Comparison of ENCODE assay signal across 8 mouse cellular contexts in the genomic region with DNA sequence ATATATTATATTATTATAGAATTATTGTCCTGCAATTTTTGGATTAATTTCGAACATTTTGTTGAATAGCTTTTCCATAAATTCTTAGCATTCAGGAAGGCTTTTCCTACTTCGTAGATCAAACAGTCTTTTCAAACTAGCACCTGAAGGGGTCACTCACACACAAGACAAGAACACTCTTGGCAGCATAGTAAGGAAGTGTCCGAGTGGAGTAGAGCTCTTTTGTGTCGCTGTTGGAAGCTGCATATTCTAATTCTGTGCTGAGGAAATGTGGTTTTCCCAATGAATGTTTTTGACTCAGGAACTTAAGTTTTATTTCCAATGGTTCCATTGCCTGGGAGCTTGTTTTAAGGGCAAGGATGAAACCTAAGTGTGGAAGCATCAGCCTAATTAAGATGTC.
DNase-seq lines count a peak whose midpoint lies in the region; ATAC-seq and TF ChIP-seq lines count a peak whose summit lies in the region.

No protein-coding gene starts in this region.

- DNase-seq in adrenal gland, postnatal 10 days: peak; percentile 52
- DNase-seq in adrenal gland, postnatal 4 days (ENCODE audit: low spot score in 2 of 2): no peak
- DNase-seq in lung, embryonic 14.5 days: peak; percentile 75
- DNase-seq in lung, adult 2 months: no peak
- DNase-seq in retina, embryonic 14.5 days (ENCODE audit: low spot score): peak; percentile 67
- no peak for DNase-seq in layer of hippocampus, adult 9-11 months
- no peak for DNase-seq in gastrocnemius, postnatal 25 days

- no peak overlapping the region for H3K9ac ChIP-seq in lung, embryonic 14.5 days
- no peak overlapping the region for H3K9ac ChIP-seq in intestine, embryonic 15.5 days

- no peak overlapping the region for H3K4me2 ChIP-seq in lung, embryonic 14.5 days
- no peak overlapping the region for H3K4me2 ChIP-seq in intestine, embryonic 15.5 days (replicated peaks)

- no peak overlapping the region for H3K4me3 ChIP-seq in lung, embryonic 14.5 days (ENCODE audit: low read depth, low read length)
- no peak overlapping the region for H3K4me3 ChIP-seq in lung, adult 2 months (replicated peaks; ENCODE audit: extremely low read depth, low read depth, low read length)
- H3K4me3 ChIP-seq in intestine, embryonic 15.5 days (replicated peaks): no peak overlapping the region

- TF ChIP-seq CTCF in lung, embryonic 14.5 days (IDR thresholded peaks at IDR 0.05; ENCODE audit: low read depth): peak; percentile 54
- no peak for TF ChIP-seq CTCF in lung, adult 2 months (IDR thresholded peaks at IDR 0.05; ENCODE audit: insufficient read depth, low read length)

- no peaks in the 10 kb centered on the region for H3K4me1 ChIP-seq in lung, embryonic 14.5 days (ENCODE audit: insufficient read depth)
- no peaks in the 10 kb centered on the region for H3K4me1 ChIP-seq in lung, adult 2 months (ENCODE audit: control insufficient read depth, insufficient read depth, low read length)
- 0 out of 2 replicates have a peak, but pooled peaks cover 3% of the 10 kb centered on the region for H3K4me1 ChIP-seq in intestine, embryonic 15.5 days (replicated peaks)

- H3K27me3 ChIP-seq in lung, embryonic 14.5 days (ENCODE audit: insufficient read depth, low read length): no peaks in the 10 kb centered on the region
- no peaks in the 10 kb centered on the region for H3K27me3 ChIP-seq in intestine, embryonic 15.5 days (replicated peaks)

- no peaks in the 10 kb centered on the region for H3K9me3 ChIP-seq in lung, embryonic 14.5 days (ENCODE audit: low read depth, low read length)
- no peaks in the 10 kb centered on the region for H3K9me3 ChIP-seq in intestine, embryonic 15.5 days

- no peaks in the 10 kb centered on the region for H3K36me3 ChIP-seq in lung, embryonic 14.5 days (ENCODE audit: insufficient read depth)
- H3K36me3 ChIP-seq in intestine, embryonic 15.5 days: no peaks in the 10 kb centered on the region

- 7% methylated on average over 4 of the region's 4 CpGs for WGBS in lung, embryonic 14.5 days
- 5% methylated on average over 4 of the region's 4 CpGs for WGBS in lung, adult 2 months
- WGBS in intestine, embryonic 15.5 days: 13% methylated on average over 4 of the region's 4 CpGs

- ATAC-seq in lung, embryonic 14.5 days (ENCODE audit: insufficient read depth): no peak; the same call in 1 of the 2 replicates
- peak; percentile 73 for ATAC-seq in intestine, embryonic 15.5 days

- no peak for TF ChIP-seq POLR2A in lung, adult 2 months (IDR thresholded peaks at IDR 0.05; ENCODE audit: borderline replicate concordance, extremely low read depth, low read depth, low read length)

- H3K27ac ChIP-seq in lung, embryonic 14.5 days (ENCODE audit: low read depth): no peak overlapping the region
- no peak overlapping the region for H3K27ac ChIP-seq in intestine, embryonic 15.5 days

Comparison
In these comparisons a context has a peak if more than half of its experiments do, and no peak if none do; other contexts are left out.
1. DNase-seq: peak in adrenal gland, postnatal 10 days (single experiment), lung, embryonic 14.5 days (single experiment) and retina, embryonic 14.5 days (single experiment); none in adrenal gland, postnatal 4 days (0 of 2), lung, adult 2 months (single experiment), layer of hippocampus, adult 9-11 months (single experiment) and gastrocnemius, postnatal 25 days (single experiment).